8 mouse cellular contexts compared by ENCODE assay signal in genomic region chr14:25463919-25464318, GRCm38 (mm10). TPM values are rescaled to one million over a fixed set of nuclear protein-coding genes. Genes with fewer than 3 reads are reported as not detected.
A peak's percentile ranks its signal among the peaks of the same experiment; 100 is the strongest.
DNase-seq lines count a peak whose midpoint lies in the region; ATAC-seq and TF ChIP-seq lines count a peak whose summit lies in the region.

No protein-coding gene starts in this region.

- ATAC-seq in forebrain, postnatal 0 days: no peak
- no peak for ATAC-seq in intestine, embryonic 16.5 days

- no peaks in the 10 kb centered on the region for H3K36me3 ChIP-seq in forebrain, embryonic 10.5 days (replicated peaks)
- no peaks in the 10 kb centered on the region for H3K36me3 ChIP-seq in forebrain, postnatal 0 days (ENCODE audit: insufficient read depth)
- no peaks in the 10 kb centered on the region for H3K36me3 ChIP-seq in intestine, embryonic 16.5 days (ENCODE audit: control insufficient read depth, insufficient read depth, low read length)

- 52% methylated on average over 9 of the region's 9 CpGs for WGBS in forebrain, embryonic 10.5 days
- 13% methylated on average over 9 of the region's 9 CpGs for WGBS in forebrain, postnatal 0 days
- 25% methylated on average over 9 of the region's 9 CpGs for WGBS in intestine, embryonic 16.5 days

- TF ChIP-seq CTCF in forebrain, postnatal 0 days (IDR thresholded peaks at IDR 0.05; ENCODE audit: low read depth): no peak

- H3K4me3 ChIP-seq in forebrain, embryonic 10.5 days: peak overlapping the region; percentile 9; the same call in 1 of the 2 replicates
- H3K4me3 ChIP-seq in forebrain, postnatal 0 days (ENCODE audit: low read depth, low read length): no peak overlapping the region
- no peak overlapping the region for H3K4me3 ChIP-seq in intestine, embryonic 16.5 days (ENCODE audit: low read length)

- H3K4me2 ChIP-seq in forebrain, postnatal 0 days (ENCODE audit: low read depth): no peak overlapping the region
- H3K4me2 ChIP-seq in intestine, embryonic 16.5 days (ENCODE audit: low read depth, low read length): no peak overlapping the region

- H3K9me3 ChIP-seq in forebrain, embryonic 10.5 days: no peaks in the 10 kb centered on the region
- H3K9me3 ChIP-seq in forebrain, postnatal 0 days (ENCODE audit: low read length): no peaks in the 10 kb centered on the region
- H3K9me3 ChIP-seq in intestine, embryonic 16.5 days (ENCODE audit: control insufficient read depth, low read length): no peaks in the 10 kb centered on the region

- no peaks in the 10 kb centered on the region for H3K27me3 ChIP-seq in forebrain, embryonic 10.5 days (ENCODE audit: poor library complexity, severe bottlenecking)
- no peaks in the 10 kb centered on the region for H3K27me3 ChIP-seq in forebrain, postnatal 0 days (ENCODE audit: insufficient read depth, low read length)
- no peaks in the 10 kb centered on the region for H3K27me3 ChIP-seq in intestine, embryonic 16.5 days (replicated peaks; ENCODE audit: control insufficient read depth, insufficient read depth, low read length)

- no peak for DNase-seq in forebrain, embryonic 10.5 days (ENCODE audit: extremely low spot score, low spot score)
- no peak for DNase-seq in forebrain, postnatal 0 days
- DNase-seq in NIH3T3 (ENCODE audit: low read depth): peak; percentile 45
- peak; percentile 72 for DNase-seq in lung, postnatal 36 days
- no peak for DNase-seq in right cerebral cortex, postnatal 4 days
- no peak for DNase-seq in gastrocnemius, postnatal 14 days
- DNase-seq in ovary, postnatal 14 days (ENCODE audit: low spot score): no peak

- peaks cover 84% of the 10 kb centered on the region for H3K4me1 ChIP-seq in forebrain, embryonic 10.5 days
- peaks cover 26% of the 10 kb centered on the region for H3K4me1 ChIP-seq in forebrain, postnatal 0 days (ENCODE audit: insufficient read depth)
- H3K4me1 ChIP-seq in intestine, embryonic 16.5 days (ENCODE audit: control insufficient read depth, insufficient read depth, low read length): peaks cover 72% of the 10 kb centered on the region

- intact Hi-C loops in gastrocnemius, postnatal 14 days (cut with DNase I; ENCODE audit: low total_unique reads): loop anchor here (10.0 kb wide), 1 partner anchor 51 kb away; no protein-coding TSS in a partner anchor

- no peak overlapping the region for H3K9ac ChIP-seq in forebrain, postnatal 0 days
- H3K9ac ChIP-seq in intestine, embryonic 16.5 days (ENCODE audit: low read depth, low read length): 0 out of 2 replicates have a peak overlapping the region, but pooled peaks have one; percentile 27

- H3K27ac ChIP-seq in forebrain, embryonic 10.5 days: peak overlapping the region; percentile 70
- H3K27ac ChIP-seq in forebrain, postnatal 0 days (ENCODE audit: low read depth, low read length): no peak overlapping the region
- H3K27ac ChIP-seq in intestine, embryonic 16.5 days (ENCODE audit: low read length): peak overlapping the region; percentile 72; the same call in 1 of the 2 replicates

RNA-seq across cellular contexts. Expression of gene Zmiz1, which starts 4.9 kb away (rescaled TPM):
- 38.8 and 42.5 TPM in 2 replicates for polyA plus RNA-seq in forebrain, embryonic 10.5 days (2016; fragmentation: Nextera tagmentation; extraction: Ambion mirVana)
- total RNA-seq in forebrain, postnatal 0 days (2014; rRNA removed): 48.5 and 75.6 TPM in 2 replicates
- 27.7 and 38.0 TPM in 2 replicates for polyA plus RNA-seq in forebrain, postnatal 0 days (2015; fragmentation: Nextera tagmentation; extraction: Ambion mirVana)
- 21.2 and 22.3 TPM in 2 replicates for polyA plus RNA-seq in intestine, embryonic 16.5 days (2015; fragmentation: Nextera tagmentation; extraction: Ambion mirVana)
- 10 to 100 TPM; 30.3 to 36.0 TPM for total RNA-seq in gastrocnemius, postnatal 14 days (2021)

Comparison
In these comparisons a context has a peak if more than half of its experiments do, and no peak if none do; other contexts are left out.
1. DNase-seq: peak in NIH3T3 (single experiment) and lung, postnatal 36 days (single experiment); none in forebrain, embryonic 10.5 days (single experiment), forebrain, postnatal 0 days (single experiment), right cerebral cortex, postnatal 4 days (single experiment), gastrocnemius, postnatal 14 days (single experiment) and ovary, postnatal 14 days (single experiment).